Mouse (Mus musculus) kidney, adult 18-20 months (tissue): ENCODE data around the gene Tceal7.
"Not testable (repeated sequence)": the region's sequence is repeated elsewhere in the genome, so short reads cannot be mapped to it uniquely, and the experiment has no call there.

Source experiments
- DNase-seq: peaks from one replicate; pipeline ENCODE4 v3.0.0; 2021

Gene Tceal7

GRCm38 (mm10) chrX:136249671-136250070 is 35.1 kb downstream of the Tceal7 start:
- no peak for DNase-seq

- no peak for DNase-seq
Observed at GRCm38 (mm10) chrX:136252023-136252729, 37.6 kb downstream of the Tceal7 start.

DNA sequence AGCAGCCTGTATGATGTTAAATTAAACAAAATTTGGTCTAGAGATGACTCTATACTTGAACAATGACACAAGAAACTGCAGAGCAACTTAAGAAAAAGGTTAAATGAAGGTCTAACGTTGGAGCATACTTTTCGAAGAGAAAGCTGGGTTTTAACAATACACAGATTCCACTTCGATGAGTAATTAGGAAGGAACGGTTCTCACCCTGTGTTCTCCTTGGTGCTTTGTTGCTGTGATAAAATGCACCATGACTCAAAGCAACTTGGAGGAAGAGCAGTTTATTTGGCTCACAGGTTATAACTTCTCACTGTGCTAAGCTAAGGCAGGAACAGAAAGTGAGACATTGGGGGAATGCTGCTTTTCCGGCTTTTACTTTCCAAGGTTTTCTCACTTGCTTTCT is 53.1 kb downstream of the Tceal7 start:
- no peak for DNase-seq

DNA sequence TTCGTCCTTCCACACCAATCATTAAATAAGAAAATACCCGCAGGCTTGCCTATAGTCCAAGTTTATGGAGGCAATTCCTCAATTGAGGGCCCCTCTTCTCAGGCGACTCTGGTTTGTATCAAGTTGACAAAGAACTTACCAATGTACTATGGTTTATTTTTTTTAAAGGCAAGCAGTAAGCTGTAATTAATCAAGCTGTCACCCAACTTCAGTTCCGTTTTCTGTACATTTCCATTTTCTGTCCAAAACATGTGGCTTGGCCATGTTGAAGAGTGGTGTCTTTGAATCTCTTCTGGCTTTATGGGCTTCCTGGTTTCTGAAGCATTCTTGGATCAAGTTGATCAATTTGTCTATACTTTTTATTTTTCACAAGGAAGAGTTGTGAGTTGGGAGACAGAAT is 53.6 kb downstream of the Tceal7 start:
- no peak for DNase-seq

GRCm38 (mm10) chrX:136269743-136270392 is 55.3 kb downstream of the Tceal7 start, which contains the start of gene Bex3:
TSS of gene Bex3 (plus strand) at chrX:136270253.
- DNase-seq, result peak; percentile 36

- not testable (repeated sequence) for DNase-seq
Observed at GRCm38 (mm10) chrX:136270393-136271111, 56.0 kb downstream of the Tceal7 start.

DNA sequence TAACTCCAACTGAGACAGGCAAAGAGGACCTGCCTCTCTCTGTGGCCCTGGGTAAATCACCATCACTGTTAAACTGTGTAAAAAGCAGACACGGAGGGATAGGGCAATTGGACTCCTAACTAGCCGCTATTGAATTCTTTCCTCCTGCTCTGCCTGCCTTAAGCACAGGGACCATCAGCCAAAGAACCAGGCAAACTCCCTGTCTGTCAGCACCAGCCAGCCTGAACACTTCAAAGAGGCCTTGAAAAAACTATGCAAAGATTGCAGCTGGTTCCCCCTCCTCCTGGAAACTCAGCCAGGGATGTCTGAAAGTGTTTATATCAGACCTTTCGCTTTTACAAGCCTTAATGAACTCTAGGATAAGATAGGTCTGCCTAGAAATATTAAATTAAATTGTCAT is 60.0 kb downstream of the Tceal7 start:
- no peak for DNase-seq

- no peak for DNase-seq
Observed at GRCm38 (mm10) chrX:136275386-136275785, 60.8 kb downstream of the Tceal7 start.
